In the genomic region with DNA sequence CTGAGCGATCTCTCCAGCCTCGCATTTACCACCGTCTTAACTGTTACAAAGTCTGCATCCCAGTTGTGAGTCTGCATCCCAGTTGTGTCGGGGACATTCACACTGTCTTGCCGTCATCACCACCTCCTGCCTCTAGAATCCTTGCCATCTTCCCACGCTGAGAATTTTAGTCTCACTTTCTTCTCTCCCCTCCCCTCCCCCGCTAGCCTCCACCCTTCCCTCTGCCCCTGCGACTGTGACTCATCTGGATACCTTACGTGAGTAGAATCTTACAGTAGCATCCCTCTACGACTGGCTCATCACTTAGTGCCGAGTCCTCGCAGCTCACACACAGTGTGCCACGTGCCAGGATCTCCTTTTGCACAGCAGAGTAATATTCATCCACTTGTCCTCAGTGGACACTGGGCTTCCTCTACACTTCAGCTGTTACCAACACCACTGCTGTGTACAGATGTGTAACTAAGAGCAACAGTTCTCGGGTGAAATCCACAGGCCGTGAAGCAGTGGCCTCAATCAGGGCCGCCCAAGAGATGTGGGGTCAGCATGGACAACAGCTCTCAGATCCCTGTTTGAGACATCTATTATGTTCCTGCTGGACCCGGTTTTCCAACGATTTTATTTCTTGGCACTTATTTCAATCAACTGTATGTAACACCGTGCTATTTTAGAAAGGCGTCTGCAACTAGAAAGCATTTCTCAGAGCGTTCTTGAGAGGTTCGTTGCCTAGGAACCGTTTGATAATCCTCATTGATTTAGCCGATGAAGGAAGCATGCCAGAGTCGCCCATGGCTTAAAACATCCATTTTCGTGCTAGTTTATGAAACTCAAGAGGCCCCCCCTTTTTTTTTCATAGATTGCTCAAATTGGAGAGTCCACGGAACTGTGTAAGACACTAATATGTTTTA, we compare ENCODE assay signal across 24 mouse cellular contexts. TPM values are rescaled to one million over a fixed set of nuclear protein-coding genes. Genes with fewer than 3 reads are reported as not detected.
A peak's percentile ranks its signal among the peaks of the same experiment; 100 is the strongest.
DNase-seq lines count a peak whose midpoint lies in the region; ATAC-seq and TF ChIP-seq lines count a peak whose summit lies in the region.
"Had no signal": no experiment of that assay in that cellular context is flagged by ENCODE, and none has a peak within 500 bp of the region (broad histone marks: within the 10 kb centered on the region; RNA-seq: fewer than 3 reads in every experiment).

No protein-coding gene starts in this region.

- H3K36me3 ChIP-seq in forebrain, embryonic 11.5 days (ENCODE audit: control insufficient read depth, insufficient read depth, low read length): no peaks in the 10 kb centered on the region
- H3K36me3 ChIP-seq in forebrain, embryonic 10.5 days (replicated peaks): peaks cover 3% of the 10 kb centered on the region; the same call in 1 of the 2 replicates
- H3K36me3 ChIP-seq: embryonic facial prominence, embryonic 13.5 days; kidney, embryonic 15.5 days; liver, embryonic 13.5 days; neural tube, embryonic 12.5 days had no signal

- H3K4me1 ChIP-seq in forebrain, embryonic 11.5 days (replicated peaks; ENCODE audit: control insufficient read depth, insufficient read depth, low read length): no peaks in the 10 kb centered on the region
- H3K4me1 ChIP-seq in forebrain, embryonic 10.5 days: no peaks in the 10 kb centered on the region; the same call in 1 of the 2 replicates
- H3K4me1 ChIP-seq: embryonic facial prominence, embryonic 13.5 days; kidney, embryonic 15.5 days; neural tube, embryonic 12.5 days had no signal

- no peak overlapping the region for H3K4me3 ChIP-seq in forebrain, embryonic 11.5 days (ENCODE audit: low read depth, low read length)
- no peak overlapping the region for H3K4me3 ChIP-seq in forebrain, embryonic 10.5 days
- H3K4me3 ChIP-seq in left cerebral cortex, adult 2 months: no peak overlapping the region
- H3K4me3 ChIP-seq: embryonic facial prominence, embryonic 13.5 days; kidney, embryonic 15.5 days; neural tube, embryonic 12.5 days had no signal

- no peak overlapping the region for H3K4me2 ChIP-seq in forebrain, embryonic 11.5 days (ENCODE audit: low read depth, low read length, severe bottlenecking)
- H3K4me2 ChIP-seq: embryonic facial prominence, embryonic 13.5 days; heart, embryonic 11.5 days; kidney, embryonic 15.5 days; neural tube, embryonic 12.5 days had no signal

- no peak overlapping the region for H3K27ac ChIP-seq in forebrain, embryonic 11.5 days (ENCODE audit: low read depth, low read length)
- no peak overlapping the region for H3K27ac ChIP-seq in forebrain, embryonic 10.5 days
- H3K27ac ChIP-seq in left cerebral cortex, adult 2 months: no peak overlapping the region
- H3K27ac ChIP-seq: embryonic facial prominence, embryonic 13.5 days; kidney, embryonic 15.5 days; liver, embryonic 13.5 days; neural tube, embryonic 12.5 days had no signal

- peaks cover 5% of the 10 kb centered on the region for H3K9me3 ChIP-seq in forebrain, embryonic 11.5 days (ENCODE audit: control insufficient read depth, low read length)
- H3K9me3 ChIP-seq in forebrain, embryonic 10.5 days: peaks cover 14% of the 10 kb centered on the region; the same call in 1 of the 2 replicates
- H3K9me3 ChIP-seq: kidney, embryonic 15.5 days; liver, embryonic 13.5 days had no signal

- no peak for TF ChIP-seq CTCF in left cerebral cortex, adult 2 months (IDR thresholded peaks at IDR 0.05)

- intact Hi-C loops in left cerebral cortex, adult 2 months (cut with DNase I): no loop called here
- intact Hi-C loops in left cerebral cortex, postnatal 4 days (cut with DNase I): no loop called here
- intact Hi-C loops in left cerebral cortex, postnatal 25 days (cut with DNase I): no loop called here

- ATAC-seq in forebrain, embryonic 11.5 days (replicated peaks; ENCODE audit: low FRiP score): 0 out of 2 replicates have a peak, but pooled peaks have one; percentile 22
- no peak for ATAC-seq in monocyte, adult 5-6 weeks (replicated peaks; ENCODE audit: insufficient number of reproducible peaks, low FRiP score, low TSS enrichment, poor library complexity, severe bottlenecking)

- no peaks in the 10 kb centered on the region for H3K27me3 ChIP-seq in forebrain, embryonic 11.5 days (ENCODE audit: control insufficient read depth, insufficient read depth, low read length)
- H3K27me3 ChIP-seq in forebrain, embryonic 10.5 days (ENCODE audit: poor library complexity, severe bottlenecking): peaks cover 37% of the 10 kb centered on the region
- H3K27me3 ChIP-seq: embryonic facial prominence, embryonic 13.5 days; kidney, embryonic 15.5 days; liver, embryonic 13.5 days; neural tube, embryonic 12.5 days had no signal

- no peak for DNase-seq in forebrain, embryonic 11.5 days (ENCODE audit: low spot score)
- DNase-seq in forebrain, embryonic 10.5 days (ENCODE audit: extremely low spot score, low spot score): no peak
- peak; percentile 24 to 31 for DNase-seq in left cerebral cortex, adult 2 months (ENCODE audit: extremely low spot score in 1 of 2, low spot score in 2 of 2)
- no peak for DNase-seq in left cerebral cortex, postnatal 4 days
- peak; percentile 50 to 60 for DNase-seq in left cerebral cortex, postnatal 25 days (ENCODE audit: low spot score in 2 of 2)
- peak; percentile 18 for DNase-seq in right cerebral cortex, postnatal 14 days
- no peak for DNase-seq in embryo, embryonic 9.5 days (ENCODE audit: extremely low spot score)
- DNase-seq: adrenal gland, postnatal 36 days; cerebellum, adult 11 months; heart, postnatal 4 days; liver, embryonic 13.5 days; lung, postnatal 14 days; thymus, adult 2 months had no signal

- WGBS in forebrain, embryonic 11.5 days: 81% methylated on average over 27 of the region's 27 CpGs
- 88% methylated on average over 27 of the region's 27 CpGs for WGBS in forebrain, embryonic 10.5 days

- H3K9ac ChIP-seq in forebrain, embryonic 11.5 days (ENCODE audit: low read length): no peak overlapping the region
- H3K9ac ChIP-seq: embryonic facial prominence, embryonic 13.5 days; kidney, embryonic 15.5 days; liver, embryonic 13.5 days; neural tube, embryonic 12.5 days had no signal

RNA-seq across cellular contexts. Expression of a gene that starts 13.4 kb away (rescaled TPM):
- polyA plus RNA-seq in forebrain, embryonic 11.5 days (2014; fragmentation: Nextera tagmentation; extraction: Ambion mirVana): 0.27 and 0.92 TPM in 2 replicates
- polyA plus RNA-seq in forebrain, embryonic 10.5 days (2016; fragmentation: Nextera tagmentation; extraction: Ambion mirVana): 0.07 and 0.15 TPM in 2 replicates
- total RNA-seq in left cerebral cortex, adult 2 months (2021): 10 to 100 TPM; 26.7 to 27.7 TPM
- total RNA-seq in left cerebral cortex, postnatal 4 days (2021): 10 to 100 TPM; 53.2 to 57.0 TPM
- 10 to 100 TPM; 28.1 to 32.2 TPM for total RNA-seq in left cerebral cortex, postnatal 25 days (2021)
- total RNA-seq in monocyte, adult 5-6 weeks (2017): not detected in 3 replicates
- total RNA-seq: adrenal gland, postnatal 36 days; gastrocnemius, postnatal 4 days; heart, postnatal 4 days; megakaryocyte-erythroid progenitor cell, adult 5-6 weeks had no signal
- polyA plus RNA-seq: heart, embryonic 11.5 days; stomach, embryonic 14.5 days had no signal

RNA-seq across cellular contexts. Expression of a gene that starts 42.5 kb away (rescaled TPM):
- not detected in 2 replicates for polyA plus RNA-seq in forebrain, embryonic 11.5 days (2014; fragmentation: Nextera tagmentation; extraction: Ambion mirVana)
- polyA plus RNA-seq in forebrain, embryonic 10.5 days (2016; fragmentation: Nextera tagmentation; extraction: Ambion mirVana): not detected in 2 replicates
- total RNA-seq in left cerebral cortex, adult 2 months (2021): not detected
- total RNA-seq in left cerebral cortex, postnatal 4 days (2021): not detected
- not detected for total RNA-seq in left cerebral cortex, postnatal 25 days (2021)
- total RNA-seq in monocyte, adult 5-6 weeks (2017): not detected in 3 replicates
- total RNA-seq: adrenal gland, postnatal 36 days; gastrocnemius, postnatal 4 days; heart, postnatal 4 days; layer of hippocampus, adult 18-20 months; left cerebral cortex, postnatal 10 days; megakaryocyte-erythroid progenitor cell, adult 5-6 weeks had no signal
- polyA plus RNA-seq: embryonic facial prominence, embryonic 13.5 days; heart, embryonic 11.5 days; intestine, embryonic 14.5 days; kidney, embryonic 15.5 days; liver, embryonic 13.5 days; neural tube, embryonic 12.5 days; stomach, embryonic 14.5 days; thymus, adult 2 months had no signal

Comparison
In these comparisons a context has a peak if more than half of its experiments do, and no peak if none do; other contexts are left out.
1. DNase-seq: peak in left cerebral cortex, adult 2 months (2 of 2), left cerebral cortex, postnatal 25 days (2 of 2) and right cerebral cortex, postnatal 14 days (single experiment); none in forebrain, embryonic 11.5 days (single experiment), forebrain, embryonic 10.5 days (single experiment), left cerebral cortex, postnatal 4 days (single experiment) and embryo, embryonic 9.5 days (single experiment).
2. RNA of a gene that starts 13.4 kb away (total RNA-seq): 53.2 to 57.0 TPM in left cerebral cortex, postnatal 4 days, 28.1 to 32.2 TPM in left cerebral cortex, postnatal 25 days and 26.7 to 27.7 TPM in left cerebral cortex, adult 2 months; not detected in monocyte, adult 5-6 weeks; every median in the first group is over 10 times any median in the second.